Mouse (Mus musculus) left cerebral cortex, adult 18-20 months (tissue): ENCODE measurements around the gene Serpina1f. TPM values are rescaled to one million over a fixed set of nuclear protein-coding genes. Genes with fewer than 3 reads are reported as not detected.
"Not testable (repeated sequence)": the region's sequence is repeated elsewhere in the genome, so short reads cannot be mapped to it uniquely, and the experiment has no call there.

ENCODE experiments used
- DNase-seq, 2 experiments: peaks; one replicate each; pipeline ENCODE4 v3.0.0; 2021 to 2022; ENCODE audit warnings: low spot score in 2 of 2, mixed read lengths in 1 of 2
- total RNA-seq, 2 experiments: library from RNA; stranded (reverse); gene quantifications; 2 replicates each; pipeline ENCODE4 v1.2.3; 2021

Serpina1f gene
- total RNA-seq, 2 experiments from 2014 or later = not detected

- DNase-seq = no peak
Measured at GRCm38 (mm10) chr12:103665286-103665685, 30.0 kb downstream of the Serpina1f start.

GRCm38 (mm10) chr12:103662053-103662452 lies 33.3 kb downstream of the Serpina1f start:
- DNase-seq = not testable (repeated sequence)

- no peak for DNase-seq
Measured at GRCm38 (mm10) chr12:103660076-103660475, 35.3 kb downstream of the Serpina1f start.

GRCm38 (mm10) chr12:103659171-103659570 lies 36.2 kb downstream of the Serpina1f start:
- no peak for DNase-seq

- no peak for DNase-seq
Measured at GRCm38 (mm10) chr12:103657991-103658390, 37.3 kb downstream of the Serpina1f start.

- DNase-seq = no peak
Measured at GRCm38 (mm10) chr12:103656848-103657626, 38.3 kb downstream of the Serpina1f start, which contains the start of gene Serpina6. TSS of gene Serpina6 (minus strand) at chr12:103657212.

- no peak for DNase-seq
Measured at GRCm38 (mm10) chr12:103655123-103656044, 39.9 kb downstream of the Serpina1f start.

- no peak for DNase-seq
Measured at GRCm38 (mm10) chr12:103653836-103654235, 41.5 kb downstream of the Serpina1f start.

- no peak for DNase-seq
Measured at GRCm38 (mm10) chr12:103646314-103646713, 49.0 kb downstream of the Serpina1f start.

- DNase-seq = no peak
Measured at GRCm38 (mm10) chr12:103644601-103645000, 50.7 kb downstream of the Serpina1f start.

GRCm38 (mm10) chr12:103643818-103644217 lies 51.5 kb downstream of the Serpina1f start:
- no peak for DNase-seq

GRCm38 (mm10) chr12:103643336-103643735 lies 52.0 kb downstream of the Serpina1f start:
- peak; percentile 79 to 92 for DNase-seq

Other genes starting within 250 kb of the Serpina1f start
- not detected for gene Ifi27l2b, start 238.3 kb downstream of the Serpina1f start, total RNA-seq
- gene Ppp4r4, start 163.2 kb downstream of the Serpina1f start, total RNA-seq = 10 to 100 TPM; 26.7 to 28.5 TPM
- not detected for gene Serpina10, start 64.1 kb downstream of the Serpina1f start, total RNA-seq
- gene Serpina6, start 38.3 kb downstream of the Serpina1f start, total RNA-seq = not detected
- gene Serpina16, start 19.4 kb downstream of the Serpina1f start, total RNA-seq = not detected
- under 1 TPM in 1 of 2 experiments, not detected in 1; 0.40 TPM for gene Serpina1d, start 78.1 kb upstream of the Serpina1f start, total RNA-seq
- gene Serpina1b, start 134.8 kb upstream of the Serpina1f start, total RNA-seq = not detected
- gene Serpina1a, start 168.0 kb upstream of the Serpina1f start, total RNA-seq = not detected
- not detected for gene Serpina1c, start 209.4 kb upstream of the Serpina1f start, total RNA-seq